Mouse (Mus musculus): ENCODE data around the gene Obsl1. TPM values are rescaled to one million over a fixed set of nuclear protein-coding genes. Genes with fewer than 3 reads are reported as not detected.

The Obsl1 gene
- total and polyA plus RNA-seq, 3 experiments, result 0.08 to 1.2 TPM; not detected in 1

GRCm38 (mm10) chr1:75538597-75539190, 32.4 kb upstream of the Obsl1 start:
- Histone ChIP-seq H3K4me3 (ENCODE audit: control insufficient read depth in 1 of 2, insufficient read depth in 1 of 2, low read depth in 2 of 2, low read length in 2 of 2) (no peak overlapping the region), H3K36me3 (ENCODE audit: control insufficient read depth in 1 of 2, insufficient read depth in 2 of 2, low read length in 2 of 2) (no peaks in the 10 kb centered on the region)
- DNase-seq (ENCODE audit: low read depth, low spot score), result no peak

DNA sequence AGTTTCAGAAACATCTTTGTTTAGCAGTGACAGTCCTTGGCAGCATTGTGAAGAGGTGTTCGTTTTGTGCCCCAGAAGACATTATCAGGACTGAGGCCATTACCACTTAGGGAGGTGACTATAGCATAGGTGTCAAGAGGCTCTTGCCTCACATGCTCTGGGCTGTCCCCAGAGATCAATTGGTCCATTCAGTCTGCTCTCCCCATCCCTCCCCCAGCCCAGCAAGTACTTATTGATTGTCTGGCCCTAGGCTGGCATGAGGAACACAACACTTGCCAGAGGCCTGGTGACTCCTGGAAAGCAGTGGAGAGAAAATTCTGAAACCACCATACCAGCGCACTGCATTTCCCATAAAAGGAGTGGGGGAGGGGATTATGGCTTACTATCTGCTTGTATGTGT, 31.3 kb upstream of the Obsl1 start:
- Histone ChIP-seq H3K27me3 (ENCODE audit: control insufficient read depth in 1 of 2, insufficient read depth in 2 of 2, low read length in 2 of 2) (no peaks in the 10 kb centered on the region), H3K79me2 (ENCODE audit: control insufficient read depth, insufficient read depth, low read length, poor library complexity) (no peaks in the 10 kb centered on the region), H3K27ac (ENCODE audit: control insufficient read depth, low read depth, low read length) (no peak overlapping the region), H3K4me1 (ENCODE audit: control insufficient read depth in 1 of 2, insufficient read depth in 2 of 2, low read length in 2 of 2) (no peaks in the 10 kb centered on the region), H3K9ac (ENCODE audit: control insufficient read depth, low read depth, low read length, poor library complexity, severe bottlenecking) (no peak overlapping the region), H3K36me3 (ENCODE audit: control insufficient read depth in 1 of 2, insufficient read depth in 2 of 2, low read length in 2 of 2) (no peaks in the 10 kb centered on the region), H3K9me3 (replicated peaks; ENCODE audit: insufficient read depth, low read length) (no peaks in the 10 kb centered on the region), H3K4me3 (ENCODE audit: control insufficient read depth in 1 of 2, insufficient read depth in 1 of 2, low read depth in 2 of 2, low read length in 2 of 2) (no peak overlapping the region)
- no peak for DNase-seq (ENCODE audit: low read depth, low spot score)
- TF ChIP-seq ELF1 (IDR thresholded peaks at IDR 0.05; ENCODE audit: low read depth, low read length) (no peak), MAZ (IDR thresholded peaks at IDR 0.05; ENCODE audit: low read depth, low read length) (no peak), NELFE (IDR thresholded peaks at IDR 0.05; ENCODE audit: low read depth, low read length) (no peak), RAD21 (IDR thresholded peaks at IDR 0.05; ENCODE audit: low read depth, low read length) (no peak), ZC3H11A (IDR thresholded peaks at IDR 0.05; ENCODE audit: low read depth, low read length) (no peak), BHLHE40 (IDR thresholded peaks at IDR 0.05; ENCODE audit: borderline replicate concordance, low read depth, low read length) (no peak), RCOR1 (IDR thresholded peaks at IDR 0.05; ENCODE audit: low read depth, low read length) (no peak), USF1 (IDR thresholded peaks at IDR 0.05; ENCODE audit: low read depth, low read length) (no peak), SMC3 (IDR thresholded peaks at IDR 0.05; ENCODE audit: low read depth, low read length) (no peak), EP300 (IDR thresholded peaks at IDR 0.05; ENCODE audit: low read depth in 1 of 2, low read length in 2 of 2) (no peak), MAFK (IDR thresholded peaks at IDR 0.05; ENCODE audit: borderline replicate concordance, low read depth, low read length) (no peak), POLR2A (IDR thresholded peaks at IDR 0.05; ENCODE audit: control insufficient read depth in 1 of 2, insufficient read depth in 1 of 2, low read depth in 1 of 2, low read length in 2 of 2, poor library complexity in 1 of 2) (no peak), MEF2A (IDR thresholded peaks at IDR 0.05; ENCODE audit: extremely low read depth, insufficient replicate concordance, low read depth, low read length, poor library complexity, severe bottlenecking) (no peak)

More at GRCm38 (mm10) chr1:75538597-75539190, 32.4 kb upstream of the Obsl1 start:
- H3K4me1 ChIP-seq (ENCODE audit: control insufficient read depth in 1 of 2, insufficient read depth in 2 of 2, low read length in 2 of 2), result no peaks in the 10 kb centered on the region
- no peaks in the 10 kb centered on the region for H3K27me3 ChIP-seq (ENCODE audit: control insufficient read depth in 1 of 2, insufficient read depth in 2 of 2, low read length in 2 of 2)
- H3K9me3 ChIP-seq (replicated peaks; ENCODE audit: insufficient read depth, low read length), result no peaks in the 10 kb centered on the region
- no peaks in the 10 kb centered on the region for H3K79me2 ChIP-seq (ENCODE audit: control insufficient read depth, insufficient read depth, low read length, poor library complexity)
- no peak overlapping the region for H3K9ac ChIP-seq (ENCODE audit: control insufficient read depth, low read depth, low read length, poor library complexity, severe bottlenecking)
- H3K27ac ChIP-seq (ENCODE audit: control insufficient read depth, low read depth, low read length), result no peak overlapping the region
- TF ChIP-seq MXI1 (IDR thresholded peaks at IDR 0.05; ENCODE audit: low read depth, low read length), result no peak
- TF ChIP-seq MAZ (IDR thresholded peaks at IDR 0.05; ENCODE audit: low read depth, low read length), result no peak
- TF ChIP-seq NELFE (IDR thresholded peaks at IDR 0.05; ENCODE audit: low read depth, low read length), result no peak
- no peak for TF ChIP-seq POLR2A (IDR thresholded peaks at IDR 0.05; ENCODE audit: control insufficient read depth in 1 of 2, insufficient read depth in 1 of 2, low read depth in 1 of 2, low read length in 2 of 2, poor library complexity in 1 of 2)
- TF ChIP-seq KAT2A (conservative IDR thresholded peaks at IDR 0.05; ENCODE audit: low read depth, low read length), result no peak
- no peak for TF ChIP-seq ETS1 (IDR thresholded peaks at IDR 0.05; ENCODE audit: low read depth, low read length)
- TF ChIP-seq USF1 (IDR thresholded peaks at IDR 0.05; ENCODE audit: low read depth, low read length), result no peak
- TF ChIP-seq ZMIZ1 (IDR thresholded peaks at IDR 0.05; ENCODE audit: low read depth, low read length), result no peak
- TF ChIP-seq CHD2 (IDR thresholded peaks at IDR 0.05; ENCODE audit: low read length), result no peak
- TF ChIP-seq E2F4 (IDR thresholded peaks at IDR 0.05; ENCODE audit: borderline replicate concordance, low read depth, low read length), result no peak
- TF ChIP-seq MYC (IDR thresholded peaks at IDR 0.05; ENCODE audit: low read depth, low read length), result no peak
- TF ChIP-seq TAL1 (IDR thresholded peaks at IDR 0.05; ENCODE audit: low read length), result no peak
- TF ChIP-seq BHLHE40 (IDR thresholded peaks at IDR 0.05; ENCODE audit: borderline replicate concordance, low read depth, low read length), result no peak
- no peak for TF ChIP-seq JUND (IDR thresholded peaks at IDR 0.05; ENCODE audit: low read depth, low read length)
- TF ChIP-seq SMC3 (IDR thresholded peaks at IDR 0.05; ENCODE audit: low read depth, low read length), result no peak
- no peak for TF ChIP-seq ELF1 (IDR thresholded peaks at IDR 0.05; ENCODE audit: low read depth, low read length)
- TF ChIP-seq TCF12 (IDR thresholded peaks at IDR 0.05; ENCODE audit: low read depth, low read length), result no peak
- no peak for TF ChIP-seq POLR2AphosphoS2 (IDR thresholded peaks at IDR 0.05; ENCODE audit: low read length)
- no peak for TF ChIP-seq NRF1 (IDR thresholded peaks at IDR 0.05; ENCODE audit: insufficient read depth, low read depth, low read length, poor library complexity, severe bottlenecking)
- TF ChIP-seq RAD21 (IDR thresholded peaks at IDR 0.05; ENCODE audit: low read depth, low read length), result no peak

All from MEL (cell line).